Mouse (Mus musculus) megakaryocyte, embryonic 14.5 days (primary cell): ENCODE results near the gene Sntb2. TPM values are rescaled to one million over a fixed set of nuclear protein-coding genes. Genes with fewer than 3 reads are reported as not detected.
"Not testable (repeated sequence)": the region's sequence is repeated elsewhere in the genome, so short reads cannot be mapped to it uniquely, and the experiment has no call there.

Experiments used
- H3K27me3 ChIP-seq: replicated peaks from 2 replicates; pipeline ENCODE3; 2012; ENCODE audit warnings: inconsistent platforms
- H3K36me3 ChIP-seq: replicated peaks from 2 replicates; pipeline ENCODE3; 2012; ENCODE audit warnings: low read length, inconsistent platforms, mixed read lengths
- H3K4me1 ChIP-seq: 2 replicates; pipeline ENCODE4 v1.6.1; 2012; ENCODE audit warnings: inconsistent platforms
- H3K4me3 ChIP-seq: replicated peaks from 2 replicates; pipeline ENCODE3; 2012; ENCODE audit warnings: moderate library complexity, mild to moderate bottlenecking, inconsistent platforms
- H3K9me3 ChIP-seq: 2 replicates; pipeline ENCODE4 v1.6.1; 2012; ENCODE audit warnings: inconsistent platforms
- FLI1 ChIP-seq: IDR thresholded peaks from 2 replicates; pipeline ENCODE4 v1.6.1; 2012; ENCODE audit warnings: low read length, inconsistent platforms, mixed read lengths
- GATA1 ChIP-seq: IDR thresholded peaks from 3 replicates; pipeline ENCODE4 v1.6.1; 2012; ENCODE audit warnings: mixed read lengths, low read length, inconsistent platforms, borderline replicate concordance
- polyA plus RNA-seq: library from polyadenylated mRNA; stranded (reverse); fragments of >175 nt; gene quantifications from 2 replicates; pipeline ENCODE4 v1.2.3, GENCODE M21; 2012; ENCODE audit warnings: low replicate concordance; ENCODE audit not compliant: insufficient read depth

Gene Sntb2
- polyA plus RNA-seq, 1 experiment: 0.63 TPM

DNA sequence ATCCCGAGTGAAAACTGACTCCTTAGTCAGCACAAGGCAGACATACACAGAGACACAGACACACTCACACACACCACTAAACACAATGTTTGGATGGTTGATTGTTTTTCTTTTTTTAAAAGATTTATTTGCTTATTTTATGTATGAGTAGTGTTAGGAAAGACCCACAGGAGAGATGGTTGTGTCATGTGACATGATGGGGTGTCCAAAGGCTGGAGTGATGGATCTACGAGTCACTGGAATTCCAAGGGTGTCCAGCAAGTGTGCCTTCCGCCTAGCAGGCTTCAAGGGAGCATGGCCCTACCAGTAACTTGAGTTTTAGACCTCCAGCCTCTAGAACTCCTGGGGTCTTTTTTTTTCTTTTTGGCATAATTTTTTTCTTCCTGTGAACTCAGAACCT is 93.8 kb downstream of the Sntb2 start:
- no peak for TF ChIP-seq GATA1
- no peak for TF ChIP-seq FLI1
- no peak overlapping the region for H3K4me3 ChIP-seq
- peaks cover 46% of the 10 kb centered on the region for H3K4me1 ChIP-seq
- peaks cover 2% of the 10 kb centered on the region for H3K27me3 ChIP-seq
- H3K9me3 ChIP-seq: no peaks in the 10 kb centered on the region
- H3K36me3 ChIP-seq: peaks cover 6% of the 10 kb centered on the region

DNA sequence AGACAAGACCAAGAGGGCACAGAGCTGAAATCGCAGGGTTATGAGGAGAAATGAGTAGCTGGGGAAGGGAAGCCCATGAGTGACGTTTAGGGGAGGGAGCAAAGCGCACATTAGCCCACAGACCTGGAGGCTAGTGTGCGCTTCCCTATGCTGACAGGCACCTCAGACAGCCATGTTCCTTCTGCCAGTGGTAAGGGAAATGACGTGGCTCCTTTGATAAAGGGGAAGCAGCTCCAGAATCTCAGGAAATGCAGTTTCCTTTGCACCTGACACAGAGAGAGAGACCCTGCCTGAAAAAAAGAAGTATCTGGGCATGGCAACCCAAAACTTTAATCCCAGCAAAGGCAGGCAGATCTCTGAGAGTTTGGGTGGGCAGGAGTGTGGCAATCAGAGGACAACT is 94.5 kb downstream of the Sntb2 start:
- no peak; the same call in 2 of the 3 replicates for TF ChIP-seq GATA1
- no peak for TF ChIP-seq FLI1
- Histone ChIP-seq H3K9me3 (no peaks in the 10 kb centered on the region), H3K4me1 (peaks cover 46% of the 10 kb centered on the region), H3K36me3 (peaks cover 9% of the 10 kb centered on the region), H3K27me3 (peaks cover 2% of the 10 kb centered on the region), H3K4me3 (peak overlapping the region; percentile 2)

DNA sequence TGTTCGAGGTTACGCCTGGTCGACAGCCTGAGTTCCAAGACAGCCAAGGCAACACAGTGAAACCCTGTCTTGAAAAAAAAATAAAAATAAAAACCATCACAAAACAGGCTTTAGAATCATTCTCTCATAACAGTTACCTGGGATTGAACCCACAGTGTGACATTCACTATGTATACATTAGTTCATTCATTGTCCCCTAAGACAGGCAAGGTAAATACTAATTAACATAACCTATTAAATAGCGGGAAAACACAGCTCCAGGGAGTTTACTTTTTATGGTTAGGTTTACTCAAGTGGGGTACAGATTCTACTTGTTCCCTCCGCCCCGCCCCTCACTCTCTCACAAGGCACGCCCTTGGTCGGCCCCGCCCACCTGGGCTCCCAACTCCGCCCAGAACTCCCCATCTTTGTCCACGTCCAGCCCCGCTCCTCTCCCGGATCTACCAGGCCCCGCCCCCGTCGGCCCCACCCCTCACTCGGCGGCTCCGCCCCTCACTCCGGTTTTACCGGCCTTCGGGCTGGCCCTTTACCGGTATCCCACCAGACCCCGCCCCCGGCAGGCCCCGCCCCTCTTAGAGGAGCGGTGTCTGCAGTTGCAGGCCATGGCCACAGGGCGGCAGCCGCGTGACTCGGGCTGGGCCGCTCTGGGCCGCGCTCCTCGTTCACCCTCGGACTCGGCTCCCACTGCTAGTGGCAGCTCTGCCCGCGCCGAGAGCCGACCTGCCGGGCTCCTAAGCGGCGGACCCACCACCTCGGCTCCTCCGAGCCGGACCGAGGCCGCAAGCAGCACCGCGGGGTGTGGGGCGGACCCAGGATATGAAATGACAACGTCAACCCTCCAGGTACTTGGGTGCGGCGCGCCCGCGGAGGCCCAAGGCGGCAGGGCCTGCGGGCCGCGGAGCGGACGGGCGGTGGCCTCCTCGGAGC is 95.4 kb downstream of the Sntb2 start, which contains the start of gene Vps4a:
TSS of gene Vps4a (plus strand) at position 573 of the 927 bp plus-strand sequence.
- H3K9me3 ChIP-seq: no peaks in the 10 kb centered on the region
- H3K4me1 ChIP-seq: peaks cover 55% of the 10 kb centered on the region
- peak within 1 kb of the TSS; percentile 93 for H3K4me3 ChIP-seq
- peaks cover 17% of the 10 kb centered on the region for H3K36me3 ChIP-seq
- H3K27me3 ChIP-seq: no peaks in the 10 kb centered on the region
- TF ChIP-seq GATA1: no peak
- TF ChIP-seq FLI1: no peak

DNA sequence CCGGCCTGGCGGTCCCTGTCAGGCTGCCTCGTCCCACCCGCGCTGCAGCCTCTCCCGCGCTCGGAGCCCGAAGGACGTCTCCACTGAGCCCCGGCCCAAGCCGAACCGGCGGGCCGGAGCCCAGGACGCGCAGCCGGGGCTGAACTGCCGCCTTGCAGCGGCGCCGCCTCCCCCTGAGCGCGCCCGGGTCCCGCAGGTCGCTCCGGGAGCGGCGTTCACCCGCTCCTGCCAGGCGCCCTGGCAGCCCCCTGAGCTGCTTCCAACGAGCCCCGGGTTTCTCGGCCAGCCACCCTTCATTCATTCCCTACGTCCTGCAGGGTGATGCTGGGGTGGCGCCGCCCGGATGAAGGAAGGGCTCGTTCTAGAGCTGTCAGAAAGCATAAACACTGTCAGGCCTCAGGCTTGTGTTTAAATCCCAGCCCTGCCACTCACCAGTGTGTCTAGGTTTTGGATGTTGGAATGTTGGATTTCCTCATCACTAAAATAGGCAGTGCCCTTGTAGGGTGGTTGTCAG is 96.1 kb downstream of the Sntb2 start:
- H3K27me3 ChIP-seq: no peaks in the 10 kb centered on the region
- peaks cover 62% of the 10 kb centered on the region for H3K4me1 ChIP-seq
- TF ChIP-seq FLI1 (no peak), GATA1 (no peak)
- peak overlapping the region; percentile 93 for H3K4me3 ChIP-seq
- H3K9me3 ChIP-seq: no peaks in the 10 kb centered on the region
- peaks cover 24% of the 10 kb centered on the region for H3K36me3 ChIP-seq

DNA sequence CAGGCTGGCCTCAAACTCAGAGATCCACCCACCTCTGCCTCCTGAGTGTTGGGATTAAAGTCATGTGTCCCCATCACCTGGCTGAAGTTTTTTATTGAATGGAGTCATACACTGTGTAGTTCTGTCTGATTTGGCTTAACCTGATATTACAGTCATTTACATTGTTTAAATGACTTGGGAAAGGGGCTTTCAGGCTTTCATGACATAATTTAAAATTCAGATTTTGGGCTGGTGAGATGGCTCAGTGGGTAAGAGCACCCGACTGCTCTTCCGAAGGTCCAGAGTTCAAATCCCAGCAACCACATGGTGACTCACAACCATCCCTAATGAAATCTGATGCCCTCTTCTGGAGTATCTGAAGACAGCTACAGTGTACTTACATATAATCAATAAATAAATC is 98.1 kb downstream of the Sntb2 start:
- not testable (repeated sequence) for H3K9me3 ChIP-seq, H3K27me3 ChIP-seq, H3K4me3 ChIP-seq
- Histone ChIP-seq H3K36me3 (peaks cover 34% of the 10 kb centered on the region), H3K4me1 (peaks cover 59% of the 10 kb centered on the region)

DNA sequence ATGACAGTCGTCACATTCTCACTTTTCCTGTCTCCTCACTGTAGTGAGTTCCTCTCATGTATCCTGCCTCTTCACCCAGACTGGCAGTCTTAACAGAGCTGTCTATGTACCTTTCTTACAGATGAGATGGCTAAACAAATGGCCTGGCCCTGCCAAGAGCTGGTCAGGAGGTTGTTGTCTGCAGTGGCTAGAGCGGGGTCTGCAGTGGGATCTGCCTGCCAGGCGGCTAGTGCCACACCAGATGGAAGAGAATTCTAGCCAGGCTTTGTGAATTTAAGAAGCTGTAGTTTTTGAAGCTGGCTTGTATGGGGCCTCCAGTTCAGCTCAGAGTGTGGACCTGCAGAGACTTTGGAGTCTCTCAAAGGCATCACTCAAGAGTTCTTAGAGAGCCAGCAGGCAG is 100.1 kb downstream of the Sntb2 start:
- H3K27me3 ChIP-seq: no peaks in the 10 kb centered on the region
- peak overlapping the region; percentile 50 for H3K4me3 ChIP-seq
- H3K36me3 ChIP-seq: peaks cover 53% of the 10 kb centered on the region
- H3K9me3 ChIP-seq: no peaks in the 10 kb centered on the region
- H3K4me1 ChIP-seq: peaks cover 43% of the 10 kb centered on the region
- TF ChIP-seq GATA1 (no peak), FLI1 (no peak)

DNA sequence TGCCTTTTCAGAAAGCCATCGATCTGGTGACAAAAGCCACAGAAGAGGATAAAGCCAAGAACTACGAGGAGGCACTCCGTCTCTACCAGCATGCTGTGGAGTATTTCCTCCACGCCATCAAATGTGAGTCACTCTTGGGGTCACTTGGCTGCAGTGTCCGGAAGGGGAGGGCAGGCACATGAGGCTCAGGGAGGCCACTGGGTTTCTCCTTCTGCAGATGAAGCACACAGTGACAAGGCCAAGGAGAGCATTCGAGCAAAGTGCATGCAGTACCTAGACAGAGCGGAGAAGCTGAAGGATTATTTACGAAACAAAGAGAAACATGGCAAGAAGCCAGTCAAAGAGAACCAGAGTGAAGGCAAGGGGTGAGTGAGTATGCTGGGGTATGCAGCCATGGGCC is 101.1 kb downstream of the Sntb2 start:
- Histone ChIP-seq H3K36me3 (peaks cover 63% of the 10 kb centered on the region), H3K4me1 (peaks cover 45% of the 10 kb centered on the region), H3K9me3 (no peaks in the 10 kb centered on the region), H3K4me3 (peak overlapping the region; percentile 53), H3K27me3 (no peaks in the 10 kb centered on the region)
- TF ChIP-seq FLI1: no peak
- TF ChIP-seq GATA1: no peak

DNA sequence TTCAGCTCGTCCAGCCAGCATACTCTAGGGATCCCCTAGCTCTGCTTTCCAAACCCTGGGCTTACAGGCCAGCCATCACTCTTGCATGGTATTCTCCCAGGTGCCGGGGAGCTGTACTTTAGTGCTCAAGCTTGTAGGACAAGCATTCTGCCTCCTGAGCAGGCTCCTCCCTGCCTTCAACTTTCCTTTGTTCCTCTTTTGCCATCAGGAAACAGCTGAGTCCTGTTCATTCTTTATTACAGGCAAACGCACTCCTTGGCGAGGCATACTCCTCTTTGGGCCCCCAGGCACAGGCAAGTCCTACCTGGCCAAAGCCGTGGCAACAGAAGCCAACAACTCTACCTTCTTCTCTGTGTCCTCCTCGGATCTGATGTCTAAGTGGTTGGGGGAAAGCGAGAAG is 105.1 kb downstream of the Sntb2 start:
- peaks cover 28% of the 10 kb centered on the region for H3K4me1 ChIP-seq
- H3K9me3 ChIP-seq: no peaks in the 10 kb centered on the region
- peaks cover 89% of the 10 kb centered on the region for H3K36me3 ChIP-seq
- no peak overlapping the region for H3K4me3 ChIP-seq
- H3K27me3 ChIP-seq: no peaks in the 10 kb centered on the region
- TF ChIP-seq FLI1 (no peak), GATA1 (no peak)

DNA sequence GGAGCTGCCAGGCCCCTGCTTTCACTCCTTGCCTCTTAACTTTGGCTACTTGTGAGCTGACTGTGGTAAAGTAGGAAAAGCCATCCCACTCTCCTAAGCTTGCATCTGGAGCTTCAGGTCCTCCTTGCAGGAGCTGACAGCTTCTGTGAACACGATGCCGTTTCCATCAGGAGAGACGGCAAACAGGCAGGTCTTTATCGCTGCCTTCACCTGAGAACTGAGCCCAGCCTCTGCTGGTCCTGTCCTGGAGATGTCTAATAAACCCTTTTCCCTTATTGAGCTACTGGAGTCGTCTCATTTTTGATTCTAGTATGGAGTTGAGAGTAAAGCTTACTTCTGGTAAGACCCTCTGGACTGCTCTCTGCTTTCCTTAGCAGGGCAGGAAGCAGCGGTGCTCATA is 109.9 kb downstream of the Sntb2 start:
- Histone ChIP-seq H3K36me3 (peaks cover 79% of the 10 kb centered on the region), H3K4me1 (peaks cover 45% of the 10 kb centered on the region), H3K27me3 (no peaks in the 10 kb centered on the region), H3K4me3 (no peak overlapping the region), H3K9me3 (no peaks in the 10 kb centered on the region)
- TF ChIP-seq FLI1 (no peak), GATA1 (no peak)

DNA sequence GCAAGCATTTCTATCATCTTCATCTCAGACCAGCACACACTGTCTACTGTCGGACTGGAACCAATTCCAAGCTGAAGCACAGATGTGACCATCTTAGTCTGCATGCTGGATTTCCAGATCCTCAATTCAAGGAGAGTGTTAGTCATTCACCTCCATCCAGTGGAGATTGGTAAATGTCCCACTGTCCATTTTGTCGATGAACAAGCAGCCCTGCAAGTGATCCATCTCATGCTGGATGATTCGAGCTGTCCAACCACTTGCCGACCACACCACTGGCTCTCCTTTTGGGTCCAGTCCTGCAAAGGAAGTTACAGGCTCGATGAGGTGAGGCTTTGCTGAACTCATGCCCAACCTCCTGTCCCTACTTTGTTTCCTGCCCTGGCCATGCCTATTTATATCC is 111.4 kb downstream of the Sntb2 start:
- H3K9me3 ChIP-seq: no peaks in the 10 kb centered on the region
- H3K27me3 ChIP-seq: no peaks in the 10 kb centered on the region
- peaks cover 47% of the 10 kb centered on the region for H3K4me1 ChIP-seq
- TF ChIP-seq GATA1 (no peak), FLI1 (no peak)
- H3K4me3 ChIP-seq: peak overlapping the region; percentile 48
- H3K36me3 ChIP-seq: peaks cover 79% of the 10 kb centered on the region
